Mouse (Mus musculus) adrenal gland, adult (tissue): Measurements from ENCODE around the gene Agpat1.

ENCODE experiments used
- DNase-seq, 2 experiments: peaks; one replicate each; pipeline ENCODE4 v3.0.0; 2022 to 2023; ENCODE audit warnings: low spot score in 1 of 2; ENCODE audit not compliant: inconsistent age in 2 of 2

The Agpat1 gene

DNA sequence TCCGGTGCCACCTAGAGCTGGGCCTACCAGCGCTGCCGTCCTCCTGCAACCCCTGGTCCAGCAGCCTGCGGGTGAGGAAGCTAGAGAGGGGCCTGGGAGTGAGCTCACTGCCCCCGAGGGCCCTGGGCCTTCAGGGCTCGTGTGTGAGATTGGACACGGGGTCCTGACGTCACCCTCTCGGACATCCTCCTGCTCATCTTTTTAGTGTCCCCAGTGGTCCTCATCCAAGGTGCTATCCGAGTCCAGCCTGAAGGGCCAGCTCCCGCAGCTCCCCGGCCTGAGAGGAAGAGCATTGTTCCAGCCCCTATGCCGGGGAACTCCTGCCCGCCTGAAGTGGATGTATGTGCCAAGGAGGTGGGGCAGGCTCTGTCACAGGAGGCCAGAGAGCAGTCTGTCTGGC lies 46.7 kb downstream of the Agpat1 start:
- DNase-seq, result peak in 1 of 2 experiments; percentile 35

DNA sequence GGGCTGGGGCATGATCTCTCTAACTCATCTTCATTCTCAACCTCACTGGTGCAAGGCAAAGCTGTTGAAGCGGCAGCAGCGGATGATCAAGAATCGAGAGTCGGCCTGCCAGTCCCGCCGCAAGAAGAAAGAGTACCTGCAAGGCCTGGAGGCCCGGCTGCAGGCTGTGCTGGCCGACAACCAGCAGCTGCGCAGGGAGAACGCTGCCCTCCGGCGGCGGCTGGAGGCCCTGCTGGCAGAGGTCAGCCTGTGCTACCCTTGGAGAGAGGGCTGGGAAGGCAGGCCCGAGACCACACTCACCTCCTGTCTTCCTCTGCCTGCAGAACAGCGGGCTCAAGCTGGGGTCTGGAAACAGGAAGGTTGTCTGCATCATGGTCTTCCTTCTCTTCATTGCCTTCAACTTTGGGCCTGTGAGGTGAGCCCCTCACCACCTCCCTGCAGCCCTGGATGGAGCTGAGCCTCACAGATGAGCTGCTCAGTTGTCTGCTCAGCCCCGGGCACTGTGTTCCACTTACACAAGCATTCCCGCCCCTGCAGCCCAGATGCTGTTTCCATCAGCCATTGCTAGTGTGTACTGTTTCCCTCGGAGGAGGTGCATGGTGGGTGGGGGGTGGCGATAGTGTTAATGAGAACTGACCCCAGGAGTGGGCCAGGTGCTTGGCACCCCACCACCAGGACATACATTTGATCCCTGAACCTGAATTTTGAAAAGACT lies 47.6 kb downstream of the Agpat1 start:
- DNase-seq, result peak; percentile 67 to 74

DNA sequence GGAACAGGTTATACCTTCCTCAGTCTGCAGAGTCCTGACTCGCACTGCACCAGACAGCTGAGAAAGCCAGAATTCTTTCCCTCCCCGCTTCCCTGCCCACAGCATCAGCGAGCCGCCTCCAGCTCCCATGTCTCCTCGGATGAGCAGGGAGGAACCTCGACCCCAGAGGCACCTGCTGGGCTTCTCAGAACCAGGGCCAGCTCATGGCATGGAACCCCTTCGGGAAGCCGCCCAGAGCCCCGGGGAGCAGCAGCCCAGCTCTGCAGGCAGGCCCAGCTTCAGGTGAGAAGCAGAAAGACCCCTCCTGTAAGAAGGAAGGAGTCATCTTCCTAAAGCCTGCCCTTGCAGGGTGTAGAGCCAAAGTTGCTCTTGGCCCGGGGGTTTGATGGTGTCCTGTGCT lies 48.5 kb downstream of the Agpat1 start:
- peak in 1 of 2 experiments; percentile 29 for DNase-seq

DNA sequence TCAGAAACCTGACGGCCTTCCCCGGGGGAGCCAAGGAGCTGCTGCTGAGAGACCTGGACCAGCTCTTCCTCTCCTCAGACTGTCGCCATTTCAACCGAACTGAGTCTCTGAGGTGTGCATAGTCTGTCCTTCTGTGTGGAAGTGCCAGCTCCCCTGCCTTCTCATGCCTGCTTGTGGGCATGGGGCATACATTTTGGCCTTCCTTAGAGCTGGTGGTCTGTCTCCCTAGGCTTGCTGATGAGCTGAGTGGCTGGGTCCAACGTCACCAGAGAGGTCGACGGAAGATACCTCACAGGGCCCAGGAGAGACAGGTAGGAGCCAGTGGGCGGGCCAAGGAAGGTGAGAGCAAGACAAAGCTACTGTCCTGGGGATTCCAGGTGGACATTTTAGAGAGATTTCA lies 48.9 kb downstream of the Agpat1 start:
- peak in 1 of 2 experiments; percentile 40 for DNase-seq

DNA sequence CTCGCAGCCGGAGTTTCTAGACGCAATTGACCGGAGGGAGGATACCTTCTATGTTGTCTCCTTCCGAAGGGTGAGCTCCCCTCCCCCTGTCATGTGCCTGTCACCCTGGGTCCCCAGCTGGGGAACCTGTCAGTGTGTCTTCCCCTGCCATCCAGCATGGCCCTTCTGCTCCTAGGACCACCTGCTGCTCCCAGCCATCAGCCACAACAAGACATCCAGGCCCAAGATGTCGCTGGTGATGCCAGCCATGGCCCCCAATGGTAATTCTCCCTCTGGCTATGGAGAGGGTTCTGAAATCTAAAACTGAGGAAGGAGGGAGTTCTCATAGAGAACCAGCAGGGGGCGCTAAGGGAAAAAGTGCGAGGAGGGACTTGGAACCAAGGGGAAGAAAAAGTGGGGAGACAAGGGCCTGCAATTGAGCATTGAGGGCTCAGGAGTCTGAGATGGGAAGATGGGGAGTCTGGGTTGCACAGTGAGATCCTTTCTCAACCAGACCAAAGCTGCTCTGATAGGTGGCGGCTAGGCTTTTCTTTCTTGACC lies 49.8 kb downstream of the Agpat1 start:
- DNase-seq, result peak; percentile 73 to 87

DNA sequence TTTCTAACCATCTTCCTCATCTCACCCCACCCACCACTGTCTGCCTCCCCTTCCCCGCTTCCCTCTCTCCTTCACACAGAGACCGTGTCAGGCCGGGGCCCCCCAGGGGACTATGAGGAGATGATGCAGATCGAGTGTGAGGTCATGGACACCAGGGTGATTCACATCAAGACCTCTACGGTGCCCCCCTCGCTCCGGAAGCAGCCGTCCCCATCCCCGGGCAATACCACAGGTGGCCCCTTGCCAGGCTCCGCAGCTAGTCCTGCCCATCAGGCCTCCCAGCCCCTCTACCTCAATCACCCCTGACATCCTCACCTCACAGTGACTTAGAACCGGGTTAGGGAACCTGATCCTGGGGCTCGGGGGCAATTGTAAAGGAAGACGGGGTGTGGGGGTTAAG lies 50.3 kb downstream of the Agpat1 start:
- DNase-seq, result peak in 1 of 2 experiments; percentile 70

DNA sequence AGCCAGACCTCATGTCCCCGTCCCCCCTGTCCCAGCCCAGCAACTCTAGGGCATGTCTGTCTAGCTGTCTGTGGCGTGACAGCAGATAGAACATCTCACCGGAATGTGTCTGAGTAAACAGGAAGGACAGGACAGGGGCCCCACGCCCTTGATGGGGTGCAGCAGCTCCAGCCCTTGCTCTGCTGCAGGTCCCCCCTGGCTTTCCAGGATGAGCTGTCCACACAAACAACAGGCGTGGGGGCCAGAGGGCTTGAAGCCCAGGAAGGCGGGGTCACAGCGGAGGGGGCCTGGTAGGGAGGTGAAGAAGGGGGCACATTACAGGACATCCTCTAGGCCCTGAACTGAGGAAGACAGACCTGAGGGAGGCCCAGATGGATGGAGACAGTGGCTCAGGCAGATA lies 51.1 kb downstream of the Agpat1 start:
- peak; percentile 84 to 89 for DNase-seq

DNA sequence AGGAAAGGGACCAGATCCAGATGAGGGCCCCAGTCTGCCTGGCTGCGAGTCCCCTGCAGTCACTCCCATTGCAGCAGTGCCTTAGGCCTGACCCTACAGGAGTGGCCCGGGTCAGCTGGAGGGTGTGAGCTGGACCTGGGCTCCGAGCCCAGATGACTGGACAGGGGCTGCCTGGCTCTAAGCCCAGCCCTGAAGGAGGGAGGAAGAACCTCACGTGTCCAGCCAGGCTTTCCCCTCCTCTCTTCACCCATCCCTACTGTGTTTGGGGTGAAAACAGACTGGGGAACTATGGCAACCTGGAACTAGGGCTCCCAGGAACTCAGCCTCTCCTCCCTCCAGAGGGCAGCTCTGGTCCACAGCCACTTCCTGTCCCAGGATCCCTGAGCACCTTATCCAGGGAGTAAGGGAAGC lies 51.5 kb downstream of the Agpat1 start:
- DNase-seq, result peak; percentile 94

DNA sequence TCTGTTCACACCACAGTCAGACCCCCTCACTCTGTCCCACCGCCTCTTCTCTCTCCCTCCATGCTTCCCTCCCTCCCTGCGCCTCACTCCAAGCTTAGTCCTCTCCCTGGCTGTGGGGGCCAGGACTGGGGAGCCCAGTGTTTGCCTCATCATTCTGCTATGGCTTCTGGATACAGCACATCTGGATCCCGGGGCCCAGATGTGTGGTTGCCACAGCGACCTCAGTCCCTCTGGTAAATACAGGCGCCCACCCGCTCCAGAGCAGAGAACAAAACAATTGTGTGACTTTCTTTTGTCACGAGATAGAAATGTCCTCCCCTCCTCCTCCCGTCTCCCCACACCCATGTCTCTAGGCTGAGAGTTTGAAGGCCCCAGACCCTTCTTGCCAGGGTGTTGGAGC lies 52.6 kb downstream of the Agpat1 start:
- DNase-seq, result no peak

DNA sequence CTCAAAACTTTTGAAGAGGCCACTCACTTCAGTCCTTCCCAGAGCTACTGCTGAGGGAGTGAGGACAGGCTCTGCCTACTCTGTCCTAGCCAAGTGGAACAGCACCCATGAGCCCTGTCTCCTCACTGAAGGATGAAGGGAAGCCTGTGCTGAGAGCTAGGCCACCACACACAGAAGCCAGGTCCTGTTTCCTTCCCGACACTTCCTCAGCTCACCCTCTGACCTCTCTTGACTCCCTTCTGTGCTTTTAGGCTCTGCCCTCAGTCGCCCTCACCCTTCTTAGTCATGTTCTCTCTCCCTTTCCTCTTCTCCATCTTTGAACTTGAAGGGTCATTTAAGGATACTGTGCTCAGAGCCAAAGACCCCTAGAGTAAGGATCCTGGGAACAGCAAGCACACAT lies 53.2 kb downstream of the Agpat1 start:
- peak in 1 of 2 experiments; percentile 50 for DNase-seq

DNA sequence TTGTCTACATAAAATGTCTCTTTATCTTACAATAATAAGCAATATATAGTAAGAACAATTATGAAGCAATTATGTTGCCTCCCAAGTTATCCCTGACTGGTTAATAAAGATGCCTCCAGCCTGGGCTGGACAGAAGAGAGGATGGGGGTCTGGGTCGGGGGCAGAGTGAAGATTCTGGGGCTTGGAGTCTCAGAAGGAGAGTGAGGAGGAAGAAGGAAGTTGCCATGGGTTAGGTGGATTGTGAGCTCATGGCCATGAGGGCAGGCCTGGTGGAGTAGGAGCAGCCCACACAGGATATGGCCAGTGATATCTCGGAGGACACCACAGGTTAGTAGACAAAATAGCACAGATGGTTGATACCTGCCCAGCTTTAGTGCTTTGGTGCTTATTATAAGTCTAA lies 54.1 kb downstream of the Agpat1 start:
- DNase-seq, result no peak

DNA sequence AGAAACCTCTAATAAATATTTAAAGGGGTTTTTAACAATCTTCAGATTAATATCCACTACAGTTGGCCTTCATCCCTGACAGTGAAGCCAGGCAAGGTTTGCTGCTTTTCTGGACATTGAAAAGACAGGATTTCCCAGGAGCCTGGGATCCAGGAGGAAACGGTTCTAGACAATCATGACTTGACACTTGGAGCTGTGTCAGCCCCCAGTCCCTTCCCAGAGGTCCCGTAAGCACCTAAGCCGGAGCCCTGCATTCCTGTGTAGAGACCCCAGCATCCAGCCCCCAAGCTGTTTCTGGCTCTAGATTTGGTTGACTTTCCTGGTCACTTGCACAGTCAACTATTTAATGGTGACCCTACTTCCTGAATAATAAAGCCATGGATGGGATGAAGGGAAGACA lies 54.5 kb downstream of the Agpat1 start:
- DNase-seq, result no peak

DNA sequence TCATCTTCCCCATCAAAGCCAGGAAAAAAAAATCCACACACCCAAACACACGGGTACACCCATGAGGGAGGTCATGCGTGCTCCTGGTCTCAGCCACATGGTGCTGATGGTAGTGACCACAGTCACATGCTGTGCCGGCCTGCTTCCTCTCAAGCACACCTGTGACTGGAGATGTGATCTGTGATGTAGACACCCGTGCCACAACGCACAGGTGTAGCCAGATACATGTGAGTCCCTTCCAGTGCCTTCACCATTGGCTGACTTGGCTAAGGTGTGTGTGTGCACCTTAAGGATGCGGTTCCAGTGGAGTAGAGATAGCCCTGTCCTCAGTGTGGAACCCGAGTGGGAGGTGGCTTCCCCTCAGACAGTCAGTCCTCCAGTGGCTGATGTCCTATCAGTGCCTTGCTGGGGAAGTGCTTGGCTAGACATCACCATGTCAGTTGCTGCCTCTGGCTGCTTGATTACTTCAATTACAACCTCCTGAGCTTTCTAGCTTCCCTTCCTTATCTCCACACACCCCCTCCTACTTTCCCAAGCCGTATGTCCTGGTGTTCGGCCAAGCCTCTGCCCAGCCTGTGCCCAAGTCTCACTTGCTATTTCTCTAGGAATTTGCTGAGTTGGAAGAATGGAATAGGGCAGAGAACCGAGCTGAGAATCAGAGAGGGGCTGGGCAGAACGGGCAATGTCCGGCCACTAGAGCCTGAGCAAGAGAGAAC lies 55.3 kb downstream of the Agpat1 start:
- DNase-seq, result no peak

DNA sequence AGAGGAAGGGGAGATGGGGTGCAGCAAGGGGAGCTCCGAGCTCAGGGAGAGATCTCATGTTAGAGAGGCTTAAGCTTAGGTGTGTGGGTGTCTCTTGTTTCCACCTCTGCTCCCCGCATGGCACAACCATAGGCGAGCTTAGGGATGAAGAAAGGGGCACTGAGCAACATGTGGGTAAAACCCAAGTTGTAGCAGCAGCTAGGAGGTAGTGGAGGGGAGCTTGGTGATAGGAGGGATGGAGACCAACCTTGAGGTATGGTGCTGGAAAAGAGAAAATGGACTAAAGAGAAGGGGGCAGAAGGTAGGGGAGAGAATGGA lies 55.8 kb downstream of the Agpat1 start:
- DNase-seq, result no peak

DNA sequence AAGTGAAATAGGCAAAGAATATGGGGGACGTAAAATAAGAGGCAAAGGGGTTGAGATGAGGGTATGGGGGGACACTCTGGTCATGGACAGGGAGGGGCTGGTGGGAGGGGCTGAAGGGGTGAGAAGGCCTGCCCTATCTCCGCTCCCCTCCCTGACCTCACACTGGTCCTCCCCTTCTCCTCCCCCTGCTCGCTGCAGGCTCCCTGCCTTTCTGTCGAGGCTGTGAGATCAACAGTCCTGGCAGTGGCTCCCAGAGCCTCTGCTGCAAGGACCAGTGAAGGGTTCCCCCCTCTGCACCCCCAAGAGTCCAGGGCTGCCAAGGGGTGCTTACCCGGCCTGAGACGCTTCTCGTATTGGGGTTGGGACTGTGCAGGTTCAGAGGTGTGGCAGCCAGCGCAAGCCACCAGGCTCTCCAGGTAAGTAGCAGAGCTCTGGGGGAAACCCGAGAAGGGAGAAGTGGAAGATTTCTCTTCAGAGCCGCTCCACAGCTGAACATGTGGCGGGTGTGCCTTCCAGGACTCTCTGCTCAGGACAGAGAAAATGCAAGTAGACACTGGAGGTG lies 56.3 kb downstream of the Agpat1 start:
- DNase-seq, result peak in 1 of 2 experiments; percentile 60

DNA sequence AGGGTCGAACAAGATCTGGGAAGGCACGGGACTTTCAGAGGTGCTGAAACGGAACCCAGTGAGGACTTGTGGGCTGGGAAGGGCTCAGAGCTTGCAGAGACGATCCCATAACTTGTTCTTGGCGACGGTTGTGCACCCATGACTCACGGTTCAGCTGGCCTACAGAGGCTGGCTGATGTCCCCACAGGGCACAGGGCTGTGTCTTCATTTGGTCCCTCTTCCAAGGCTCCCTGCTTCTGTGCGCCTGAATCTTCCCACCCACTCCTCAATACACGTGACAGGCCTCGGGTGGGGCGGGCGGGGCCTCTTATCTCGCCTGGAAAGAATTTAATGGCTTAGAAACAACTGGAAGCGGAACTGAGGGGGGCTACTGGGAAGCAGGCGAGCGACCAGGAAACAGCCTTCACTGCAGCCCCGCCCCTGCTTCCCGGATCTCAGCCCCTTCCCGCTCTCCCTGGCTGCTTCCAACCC lies 57.1 kb downstream of the Agpat1 start:
- peak; percentile 80 to 84 for DNase-seq

DNA sequence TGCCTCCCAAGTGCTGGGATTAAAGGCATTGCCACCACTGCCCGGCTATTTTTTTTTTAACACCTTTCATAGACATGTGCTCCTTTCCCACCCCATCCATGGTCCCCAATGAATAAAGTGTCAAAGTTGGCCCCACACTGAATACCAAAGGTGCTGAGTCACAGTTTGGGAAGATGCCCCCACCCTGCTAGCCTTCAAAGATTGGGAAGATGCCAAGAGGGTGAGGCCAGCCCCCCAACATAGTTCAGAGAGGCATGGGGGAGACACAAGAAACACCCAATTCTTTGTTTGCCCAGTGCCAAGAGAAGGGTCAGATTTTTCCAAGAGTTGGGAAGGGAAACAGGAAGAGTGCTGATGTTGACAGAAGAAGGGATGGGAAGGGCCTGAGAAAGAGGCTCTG lies 58.4 kb downstream of the Agpat1 start:
- no peak for DNase-seq

DNA sequence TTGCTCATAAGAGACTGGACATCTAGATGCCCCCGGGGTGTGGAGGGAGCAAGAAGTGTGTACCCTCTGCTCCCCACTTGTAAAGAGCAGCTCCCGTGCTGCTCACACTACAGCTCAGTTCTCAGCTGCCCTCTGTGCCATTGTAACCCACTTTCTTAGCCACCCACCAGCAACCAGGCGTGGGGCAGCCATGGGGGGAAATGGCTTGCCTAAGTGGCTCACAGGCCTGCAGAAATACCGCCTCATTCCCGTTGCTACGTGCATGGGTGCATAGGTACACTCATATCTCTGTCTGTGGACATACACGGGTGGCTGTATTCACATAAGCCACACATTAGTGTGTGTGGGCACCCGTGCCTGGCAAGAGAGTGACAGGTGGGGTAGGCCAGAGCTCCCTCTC lies 58.9 kb downstream of the Agpat1 start:
- DNase-seq, result no peak
